Mouse (Mus musculus) neural tube, embryonic 11.5 days (tissue): ENCODE results near the gene Epha4. TPM values are rescaled to one million over a fixed set of nuclear protein-coding genes. Genes with fewer than 3 reads are reported as not detected.

Experiments used
- ATAC-seq: fragments of 200-750 bp; cut with Nextera tagmentation; 2 replicates; pipeline ENCODE4 v1.8.0; 2017; ENCODE audit warnings: moderate number of reproducible peaks, mild to moderate bottlenecking, moderate TSS enrichment, moderate library complexity; ENCODE audit not compliant: insufficient read depth, low FRiP score, low TSS enrichment
- DNase-seq: peaks from one replicate; pipeline ENCODE4 v3.0.0-alpha.2; 2015; ENCODE audit warnings: low spot score
- H3K27ac ChIP-seq: fragments of 300-500 bp; sonication (generic); 2 replicates; pipeline ENCODE4 v1.5.1; 2014; ENCODE audit warnings: low read depth, mild to moderate bottlenecking, low read length
- H3K27me3 ChIP-seq: fragments of 300-500 bp; sonication (generic); 2 replicates; pipeline ENCODE4 v1.6.1; 2014; ENCODE audit warnings: mild to moderate bottlenecking, low read length, mixed read lengths; ENCODE audit not compliant: control insufficient read depth, insufficient read depth
- H3K36me3 ChIP-seq: fragments of 300-500 bp; sonication (generic); 2 replicates; pipeline ENCODE4 v1.6.1; 2014; ENCODE audit warnings: mild to moderate bottlenecking, low read length, moderate library complexity, mixed read lengths; ENCODE audit not compliant: control insufficient read depth, insufficient read depth
- H3K4me1 ChIP-seq: fragments of 300-500 bp; sonication (generic); 2 replicates; pipeline ENCODE4 v1.6.1; 2014; ENCODE audit warnings: low read length, mixed read lengths; ENCODE audit not compliant: control insufficient read depth, insufficient read depth
- H3K4me2 ChIP-seq: fragments of 300-500 bp; sonication (generic); 2 replicates; pipeline ENCODE4 v1.6.1; 2014; ENCODE audit warnings: low read depth, mild to moderate bottlenecking, moderate library complexity
- H3K4me3 ChIP-seq: fragments of 300-500 bp; sonication (generic); 2 replicates; pipeline ENCODE4 v1.5.1; 2014; ENCODE audit warnings: low read depth, low read length
- H3K9ac ChIP-seq: fragments of 300-500 bp; sonication (generic); 2 replicates; pipeline ENCODE4 v1.6.1; 2014; ENCODE audit warnings: mild to moderate bottlenecking, low read length
- H3K9me3 ChIP-seq: fragments of 300-500 bp; sonication (generic); 2 replicates; pipeline ENCODE4 v1.6.1; 2016; ENCODE audit warnings: low read length; ENCODE audit not compliant: control insufficient read depth
- WGBS: fragments of 180-500 bp; shearing (Covaris S2); extraction: QIAGEN DNeasy Blood & Tissue Kit; methylation state at CpG from one replicate; pipeline ENCODE4 v1.1.7; 2014; 5-methylcytosine and 5-hydroxymethylcytosine counted together
- polyA plus RNA-seq: library from polyadenylated mRNA; unstranded; fragments of >200 nt; fragmentation: Nextera tagmentation; extraction: Ambion mirVana; gene quantifications from 2 replicates; pipeline ENCODE4 v1.2.1, GENCODE M21; 2014

Gene Epha4
- polyA plus RNA-seq, 1 experiment from 2014 or later, result 26.6 TPM

DNA sequence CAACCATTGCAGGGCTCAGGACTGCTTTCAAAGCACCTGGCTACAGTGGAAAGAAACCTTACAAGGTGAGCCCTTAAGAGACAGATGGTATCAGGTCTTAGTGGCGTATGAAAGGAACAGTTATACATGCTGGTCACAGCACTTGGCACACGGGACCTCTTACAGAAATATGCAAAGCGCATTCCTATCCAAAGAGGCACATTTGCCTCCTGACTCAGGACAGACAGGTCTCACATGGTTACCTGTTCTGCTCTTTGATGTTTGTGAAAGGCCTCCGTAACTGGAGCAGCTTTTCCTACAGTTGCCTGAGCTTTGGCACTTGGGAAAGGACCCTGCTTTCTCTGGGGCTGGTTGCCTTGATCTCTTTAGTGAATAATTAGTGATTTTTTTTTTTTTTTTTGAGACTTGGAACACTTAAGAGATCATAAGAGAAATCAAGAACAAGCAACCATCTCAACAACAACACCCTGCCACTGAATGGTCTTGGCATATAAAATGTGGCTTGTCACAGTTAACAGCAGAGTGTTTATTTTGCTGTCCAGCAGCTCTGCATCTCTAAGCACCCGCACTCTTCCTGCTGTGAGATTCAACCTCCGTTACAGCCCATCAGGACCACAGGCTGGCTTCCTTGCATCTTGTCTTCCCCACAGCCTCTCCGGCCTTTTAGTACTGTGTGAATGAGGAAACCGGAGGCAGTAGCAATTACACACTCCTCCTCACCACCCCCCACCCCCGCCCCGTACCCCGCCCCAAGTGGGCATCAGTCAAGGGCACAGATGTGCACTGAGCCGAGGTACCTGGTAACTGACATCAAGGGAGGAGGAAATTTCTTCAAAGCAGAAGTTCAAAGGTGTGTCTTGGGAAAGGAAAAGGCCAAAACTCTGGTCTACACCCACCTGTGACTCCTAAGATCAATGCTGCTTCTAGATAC, 41.2 kb downstream of the Epha4 start:
- no peaks in the 10 kb centered on the region for H3K9me3 ChIP-seq
- 0 out of 2 replicates have a peak, but pooled peaks cover 6% of the 10 kb centered on the region for H3K4me1 ChIP-seq
- H3K4me2 ChIP-seq, result no peak overlapping the region
- ATAC-seq, result no peak
- no peak overlapping the region for H3K9ac ChIP-seq
- H3K27ac ChIP-seq, result no peak overlapping the region
- WGBS, result 31% methylated on average over 12 of the region's 12 CpGs
- H3K4me3 ChIP-seq, result no peak overlapping the region
- no peaks in the 10 kb centered on the region for H3K36me3 ChIP-seq
- H3K27me3 ChIP-seq, result no peaks in the 10 kb centered on the region
- no peak for DNase-seq

DNA sequence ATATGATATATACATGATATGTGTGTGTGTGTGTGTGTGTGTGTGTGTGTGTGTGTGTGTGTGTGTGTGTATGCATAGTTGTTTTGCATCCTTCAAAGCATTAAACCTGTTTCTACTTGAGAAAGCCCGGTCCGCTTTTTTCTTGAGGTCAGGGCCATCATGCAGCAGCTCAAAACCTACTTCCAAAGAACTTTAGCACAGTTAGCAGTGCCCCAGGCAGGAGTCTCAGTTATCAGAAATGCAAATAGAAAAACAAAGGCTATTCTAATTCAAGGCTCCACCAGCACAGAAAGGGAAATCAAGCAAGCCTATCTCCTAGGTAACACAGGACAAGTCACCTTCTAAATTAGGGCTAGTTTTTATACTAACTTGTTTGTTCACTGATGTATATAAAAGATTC, 42.3 kb downstream of the Epha4 start:
- Histone ChIP-seq H3K9ac (no peak overlapping the region), H3K27me3 (no peaks in the 10 kb centered on the region), H3K36me3 (no peaks in the 10 kb centered on the region), H3K9me3 (no peaks in the 10 kb centered on the region), H3K4me1 (0 out of 2 replicates have a peak, but pooled peaks cover 6% of the 10 kb centered on the region), H3K4me3 (no peak overlapping the region), H3K27ac (no peak overlapping the region), H3K4me2 (no peak overlapping the region)
- ATAC-seq (no peak), DNase-seq (no peak)
- WGBS, result 80% methylated on average over 2 of the region's 2 CpGs

DNA sequence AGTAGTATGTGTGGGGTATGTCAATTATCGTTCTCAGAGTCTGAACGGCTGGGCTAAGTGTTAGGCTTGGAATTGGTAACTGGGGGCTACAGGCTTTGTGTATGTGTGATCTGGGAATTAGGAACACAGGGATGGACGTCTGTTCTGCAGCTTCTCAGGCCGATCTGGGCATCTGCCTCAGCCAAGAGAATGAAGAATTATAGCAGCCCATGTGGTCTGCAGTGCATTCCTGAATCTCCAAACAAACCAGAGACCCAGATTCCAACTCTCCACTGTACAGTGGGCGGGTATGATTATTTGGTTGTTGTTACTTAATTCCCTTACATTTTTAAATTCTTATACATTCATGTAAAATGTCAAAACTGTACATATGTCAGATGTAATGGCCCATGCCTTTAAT, 43.4 kb downstream of the Epha4 start:
- ATAC-seq, result no peak
- H3K27me3 ChIP-seq, result no peaks in the 10 kb centered on the region
- 0 out of 2 replicates have a peak, but pooled peaks cover 6% of the 10 kb centered on the region for H3K4me1 ChIP-seq

DNA sequence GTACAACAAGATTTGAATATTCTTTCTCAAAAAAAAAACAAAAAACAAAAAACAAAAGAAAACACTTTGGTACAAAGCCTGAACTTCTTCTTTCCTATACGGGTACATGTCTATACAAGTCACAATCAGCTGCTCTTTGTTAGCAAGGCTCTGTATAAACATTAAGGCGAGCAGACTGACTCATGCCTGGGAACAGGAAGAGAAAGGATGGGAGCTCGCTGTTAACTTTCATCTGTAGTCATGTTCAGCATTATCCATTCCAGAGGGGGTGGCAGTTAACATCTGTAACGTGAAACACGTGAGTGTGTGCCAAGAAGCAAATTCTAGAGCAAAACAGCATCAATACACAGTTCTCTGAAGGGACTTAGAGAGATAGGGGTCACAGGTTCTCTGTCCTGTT, 43.9 kb downstream of the Epha4 start:
- Histone ChIP-seq H3K27me3 (no peaks in the 10 kb centered on the region), H3K9me3 (no peaks in the 10 kb centered on the region), H3K36me3 (no peaks in the 10 kb centered on the region), H3K27ac (no peak overlapping the region), H3K4me3 (no peak overlapping the region), H3K9ac (no peak overlapping the region), H3K4me2 (no peak overlapping the region), H3K4me1 (0 out of 2 replicates have a peak, but pooled peaks cover 6% of the 10 kb centered on the region)
- DNase-seq (no peak), ATAC-seq (no peak)
- 71% methylated on average over 5 of the region's 5 CpGs for whole genome bisulfite sequencing

More for the DNA sequence above, 43.4 kb downstream of the Epha4 start:
- DNase-seq, result no peak
- Histone ChIP-seq H3K9ac (no peak overlapping the region), H3K27ac (no peak overlapping the region), H3K36me3 (no peaks in the 10 kb centered on the region), H3K4me3 (no peak overlapping the region), H3K4me2 (no peak overlapping the region), H3K9me3 (no peaks in the 10 kb centered on the region)
- WGBS, result 61% methylated on average over 5 of the region's 5 CpGs

DNA sequence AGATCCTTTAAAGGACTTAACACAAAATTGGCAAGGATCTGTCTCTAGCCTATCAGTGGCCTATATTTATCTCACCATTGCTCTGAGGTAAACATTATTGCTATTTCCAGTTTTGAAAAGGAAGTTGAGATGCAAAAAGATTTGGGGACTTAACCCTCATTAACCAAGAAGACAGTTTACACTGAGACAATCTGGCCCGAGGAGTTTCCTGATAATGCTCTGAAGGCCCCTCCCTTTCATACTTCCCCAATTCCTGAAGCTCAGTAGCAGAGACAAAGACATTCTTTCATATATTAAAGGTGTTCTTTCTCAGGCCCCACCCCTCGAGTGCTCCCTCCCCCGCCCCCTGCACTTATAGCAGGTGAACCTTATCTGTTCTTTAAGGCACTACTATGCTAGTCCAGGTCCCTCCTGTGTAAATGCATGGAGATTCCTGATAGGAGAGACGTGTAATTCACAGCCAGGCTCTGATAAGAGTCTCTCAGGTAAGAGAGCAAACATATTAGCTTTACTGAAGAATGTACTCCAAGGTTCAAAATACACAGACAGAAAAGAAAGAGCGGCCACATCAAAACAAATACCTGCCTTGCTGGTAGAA, 46.1 kb downstream of the Epha4 start:
- DNase-seq (no peak), ATAC-seq (no peak)
- Histone ChIP-seq H3K4me2 (no peak overlapping the region), H3K9ac (no peak overlapping the region), H3K27me3 (no peaks in the 10 kb centered on the region), H3K4me3 (no peak overlapping the region), H3K4me1 (0 out of 2 replicates have a peak, but pooled peaks cover 6% of the 10 kb centered on the region), H3K36me3 (no peaks in the 10 kb centered on the region), H3K9me3 (no peaks in the 10 kb centered on the region), H3K27ac (no peak overlapping the region)
- 84% methylated on average over 5 of the region's 5 CpGs for WGBS

DNA sequence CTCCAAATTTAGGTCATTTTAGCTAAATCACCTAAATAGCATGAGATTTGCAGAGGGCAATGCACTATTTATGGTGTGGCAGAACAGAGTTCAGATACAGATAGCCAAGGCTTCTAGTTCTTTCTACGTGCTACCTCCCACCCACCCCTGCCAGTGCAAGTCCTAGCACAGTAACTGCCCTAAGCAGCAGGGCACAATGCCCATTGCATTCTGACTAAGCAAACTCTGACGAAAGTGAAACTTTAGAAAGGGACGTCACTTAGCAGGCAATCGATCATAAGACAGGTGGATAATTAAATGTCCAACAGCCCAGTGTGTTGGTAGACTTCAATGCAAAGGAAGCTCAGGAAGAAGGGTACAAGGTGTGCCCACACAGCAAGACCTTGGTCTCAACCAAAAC, 49.4 kb downstream of the Epha4 start:
- Histone ChIP-seq H3K4me3 (no peak overlapping the region), H3K4me1 (no peaks in the 10 kb centered on the region), H3K9ac (no peak overlapping the region), H3K27ac (no peak overlapping the region), H3K9me3 (no peaks in the 10 kb centered on the region), H3K27me3 (no peaks in the 10 kb centered on the region), H3K4me2 (no peak overlapping the region), H3K36me3 (no peaks in the 10 kb centered on the region)
- no peak for DNase-seq
- no peak for ATAC-seq
- 84% methylated on average over 4 of the region's 4 CpGs for WGBS

DNA sequence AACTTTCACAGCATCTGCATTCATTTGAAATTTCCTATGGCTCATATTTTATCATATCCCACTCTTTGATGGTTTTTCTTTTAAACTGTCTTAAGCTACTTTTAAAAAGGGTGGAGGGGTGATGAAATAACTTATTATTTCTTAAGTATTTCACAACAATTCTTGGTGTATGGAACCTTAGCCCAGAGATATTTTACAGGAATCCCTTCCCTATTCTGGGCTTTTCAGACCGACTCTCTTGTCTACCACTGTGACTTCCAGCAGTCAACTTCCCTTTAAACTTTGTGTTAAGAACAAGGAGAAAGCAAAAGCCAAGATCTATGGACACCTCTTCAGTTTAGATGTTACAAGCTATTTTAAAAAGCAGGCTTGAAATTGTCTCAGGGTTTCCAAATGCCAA, 50.8 kb downstream of the Epha4 start:
- Histone ChIP-seq H3K4me3 (no peak overlapping the region), H3K36me3 (no peaks in the 10 kb centered on the region), H3K27me3 (no peaks in the 10 kb centered on the region), H3K4me2 (no peak overlapping the region), H3K4me1 (no peaks in the 10 kb centered on the region), H3K9me3 (no peaks in the 10 kb centered on the region), H3K9ac (no peak overlapping the region), H3K27ac (no peak overlapping the region)
- DNase-seq (no peak), ATAC-seq (no peak)
- WGBS, result 70% methylated on average over 1 of the region's 1 CpGs

DNA sequence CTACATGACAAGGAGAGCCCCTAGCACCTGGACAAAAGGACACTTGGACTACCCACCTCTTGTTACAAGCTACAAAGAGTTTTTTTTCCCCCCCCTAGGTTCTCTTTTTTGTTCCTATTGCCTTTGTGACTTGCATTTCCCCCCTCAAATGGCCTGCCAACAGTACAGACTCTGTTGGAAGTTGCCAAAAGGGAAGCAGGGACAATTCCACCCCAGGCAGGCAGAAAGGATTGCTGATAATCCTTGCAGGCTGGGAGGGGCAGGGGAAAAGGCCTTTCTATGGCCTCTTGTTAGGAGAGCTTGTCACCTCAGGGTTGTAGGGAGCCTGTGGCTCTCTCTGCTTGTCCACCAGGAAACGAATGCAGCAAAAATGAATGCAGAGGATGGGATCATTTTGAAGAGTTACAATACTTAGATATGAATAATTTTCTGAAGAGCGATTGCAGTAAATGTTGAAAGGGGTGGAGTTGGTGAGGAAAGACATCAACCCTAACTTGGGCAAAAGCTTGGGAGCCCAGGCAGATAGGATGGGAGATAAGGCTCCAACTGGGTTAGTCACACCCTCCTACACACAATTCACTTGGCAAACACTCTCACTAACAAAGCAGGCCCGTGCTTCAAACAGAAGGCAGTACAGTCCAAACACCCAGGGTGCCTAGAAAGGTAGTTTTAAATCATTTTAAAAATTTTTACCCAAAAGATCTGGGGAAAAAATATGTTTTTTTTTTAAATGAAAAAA, 52.8 kb downstream of the Epha4 start:
- 16% methylated on average over 3 of the region's 3 CpGs for WGBS
- Histone ChIP-seq H3K4me3 (no peak overlapping the region), H3K4me1 (0 out of 2 replicates have a peak, but pooled peaks cover 3% of the 10 kb centered on the region), H3K9ac (no peak overlapping the region), H3K4me2 (no peak overlapping the region), H3K9me3 (no peaks in the 10 kb centered on the region), H3K36me3 (no peaks in the 10 kb centered on the region), H3K27me3 (no peaks in the 10 kb centered on the region), H3K27ac (no peak overlapping the region)
- ATAC-seq (no peak), DNase-seq (no peak)
